Comparison of ENCODE assay signal across 9 mouse cellular contexts in the genomic region with DNA sequence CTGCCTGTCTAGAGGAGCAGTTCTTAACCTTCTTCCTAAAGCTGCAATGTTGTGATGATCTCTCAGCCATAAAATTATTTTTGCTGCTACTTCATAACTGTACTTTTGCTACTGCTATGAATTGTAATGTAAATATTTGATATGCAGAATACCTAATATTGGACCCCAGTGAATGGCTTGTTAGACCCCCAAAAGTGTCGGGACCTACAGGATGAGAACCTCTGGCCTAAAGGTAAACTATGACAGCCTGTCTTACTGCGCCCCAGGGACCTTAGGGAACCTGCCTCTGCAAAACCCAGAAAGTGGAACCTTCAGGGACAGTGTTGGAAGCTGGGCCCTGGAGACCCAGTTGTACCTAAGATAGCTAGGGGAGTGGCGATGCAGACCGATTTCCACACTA. TPM values are rescaled to one million over a fixed set of nuclear protein-coding genes. Genes with fewer than 3 reads are reported as not detected.
A peak's percentile ranks its signal among the peaks of the same experiment; 100 is the strongest.
DNase-seq lines count a peak whose midpoint lies in the region; ATAC-seq and TF ChIP-seq lines count a peak whose summit lies in the region.
"Had no signal": no experiment of that assay in that cellular context is flagged by ENCODE, and none has a peak within 500 bp of the region (broad histone marks: within the 10 kb centered on the region; RNA-seq: fewer than 3 reads in every experiment).

No protein-coding gene starts in this region.

- intact Hi-C loops in left cerebral cortex, postnatal 36 days (cut with DNase I), result no loop called here

- H3K36me3 ChIP-seq in heart, embryonic 11.5 days (ENCODE audit: control insufficient read depth, insufficient read depth, low read length), result no peaks in the 10 kb centered on the region
- no peaks in the 10 kb centered on the region for H3K36me3 ChIP-seq in E14TG2a.4 (ENCODE audit: insufficient read depth, low read length)
- no peaks in the 10 kb centered on the region for H3K36me3 ChIP-seq in hindbrain, embryonic 10.5 days
- H3K36me3 ChIP-seq in liver, postnatal 0 days (replicated peaks; ENCODE audit: insufficient read depth, low read length), result no peaks in the 10 kb centered on the region

- peaks cover 15% of the 10 kb centered on the region for H3K27me3 ChIP-seq in heart, embryonic 11.5 days (ENCODE audit: control insufficient read depth, insufficient read depth, low read length)
- H3K27me3 ChIP-seq in E14TG2a.4 (ENCODE audit: insufficient read depth, low read length), result peaks cover 71% of the 10 kb centered on the region
- H3K27me3 ChIP-seq in hindbrain, embryonic 10.5 days (ENCODE audit: insufficient read depth, poor library complexity, severe bottlenecking), result no peaks in the 10 kb centered on the region
- H3K27me3 ChIP-seq in liver, postnatal 0 days (ENCODE audit: insufficient read depth, low read length), result peaks cover 29% of the 10 kb centered on the region

- no peak for DNase-seq in heart, adult 9 months (ENCODE audit: low spot score in 2 of 2)
- DNase-seq in hindbrain, embryonic 10.5 days (ENCODE audit: low spot score), result no peak
- no peak for DNase-seq in liver, postnatal 0 days
- DNase-seq in adrenal gland, adult 8-10 months, result no peak
- DNase-seq in urinary bladder, postnatal 10 days (ENCODE audit: low spot score), result no peak
- no peak for DNase-seq in left cerebral cortex, postnatal 36 days (ENCODE audit: low spot score in 2 of 2)

- H3K27ac ChIP-seq in heart, embryonic 11.5 days (ENCODE audit: low read depth, low read length), result no peak overlapping the region
- H3K27ac ChIP-seq in hindbrain, embryonic 10.5 days, result peak overlapping the region; percentile 94
- H3K27ac ChIP-seq in liver, postnatal 0 days (ENCODE audit: low read depth), result no peak overlapping the region

- no peak for TF ChIP-seq CTCF in E14TG2a.4 (conservative IDR thresholded peaks at IDR 0.05; ENCODE audit: low read length)
- no peak for TF ChIP-seq CTCF in liver, postnatal 0 days (IDR thresholded peaks at IDR 0.05; ENCODE audit: low read depth)

- H3K4me2 ChIP-seq in heart, embryonic 11.5 days, result peak overlapping the region; percentile 78
- peak overlapping the region; percentile 62 for H3K4me2 ChIP-seq in liver, postnatal 0 days (ENCODE audit: low read depth, low read length)

- 16% methylated on average over 4 of the region's 4 CpGs for WGBS in heart, embryonic 11.5 days (ENCODE audit: insufficient replicate concordance)
- 4% methylated on average over 4 of the region's 4 CpGs for WGBS in hindbrain, embryonic 10.5 days
- WGBS in liver, postnatal 0 days (ENCODE audit: insufficient replicate concordance), result 26% methylated on average over 4 of the region's 4 CpGs

- TF ChIP-seq EP300 in liver, postnatal 0 days (IDR thresholded peaks at IDR 0.05; ENCODE audit: low read depth), result no peak

- peaks cover 28% of the 10 kb centered on the region for H3K4me1 ChIP-seq in heart, embryonic 11.5 days (ENCODE audit: control insufficient read depth, insufficient read depth, low read length)
- H3K4me1 ChIP-seq in E14TG2a.4 (replicated peaks; ENCODE audit: low read depth, low read length), result peaks cover 50% of the 10 kb centered on the region
- peaks cover 91% of the 10 kb centered on the region for H3K4me1 ChIP-seq in hindbrain, embryonic 10.5 days (replicated peaks)
- no peaks in the 10 kb centered on the region; the same call in 1 of the 2 replicates for H3K4me1 ChIP-seq in liver, postnatal 0 days (ENCODE audit: insufficient read depth)

- H3K4me3 ChIP-seq in heart, embryonic 11.5 days (ENCODE audit: low read depth, low read length), result peak overlapping the region; percentile 45
- peak overlapping the region; percentile 72 for H3K4me3 ChIP-seq in E14TG2a.4 (replicated peaks; ENCODE audit: low read length)
- H3K4me3 ChIP-seq in hindbrain, embryonic 10.5 days, result peak overlapping the region; percentile 41
- H3K4me3 ChIP-seq in liver, postnatal 0 days (ENCODE audit: low read depth, low read length), result peak overlapping the region; percentile 31; the same call in 1 of the 2 replicates

- ATAC-seq in heart, embryonic 11.5 days (replicated peaks; ENCODE audit: insufficient number of reproducible peaks, low FRiP score, low TSS enrichment), result no peak
- ATAC-seq in liver, postnatal 0 days, result no peak

- no peak overlapping the region for H3K9ac ChIP-seq in heart, embryonic 11.5 days (ENCODE audit: low read depth, low read length)
- no peak overlapping the region for H3K9ac ChIP-seq in liver, postnatal 0 days (replicated peaks)

- H3K9me3 ChIP-seq in heart, embryonic 11.5 days (replicated peaks; ENCODE audit: control insufficient read depth, low read length), result no peaks in the 10 kb centered on the region
- H3K9me3 ChIP-seq in E14TG2a.4 (ENCODE audit: low read length), result no peaks in the 10 kb centered on the region
- H3K9me3 ChIP-seq in hindbrain, embryonic 10.5 days, result no peaks in the 10 kb centered on the region
- H3K9me3 ChIP-seq in liver, postnatal 0 days (ENCODE audit: low read length), result no peaks in the 10 kb centered on the region

RNA-seq across cellular contexts. Expression of gene Copz2, which starts 25.6 kb away (rescaled TPM):
- polyA plus RNA-seq in heart, embryonic 11.5 days (2014; fragmentation: Nextera tagmentation; extraction: Ambion mirVana), result 102 and 105 TPM in 2 replicates
- polyA plus RNA-seq in hindbrain, embryonic 10.5 days (2016; fragmentation: Nextera tagmentation; extraction: Ambion mirVana), result 42.9 and 44.2 TPM in 2 replicates
- polyA plus RNA-seq in liver, postnatal 0 days (2015; fragmentation: Nextera tagmentation; extraction: Ambion mirVana), result 51.0 and 55.5 TPM in 2 replicates
- 10 to 100 TPM; 60.6 to 73.0 (median 64.0) TPM for total RNA-seq in adrenal gland, adult 8-10 months (2022)
- total RNA-seq in left cerebral cortex, postnatal 36 days (2021), result 1 to 10 TPM; 4.5 to 5.0 TPM

RNA-seq across cellular contexts. Expression of gene Cdk5rap3, which starts 41.0 kb away (rescaled TPM):
- 52.5 and 60.2 TPM in 2 replicates for polyA plus RNA-seq in heart, embryonic 11.5 days (2014; fragmentation: Nextera tagmentation; extraction: Ambion mirVana)
- polyA plus RNA-seq in hindbrain, embryonic 10.5 days (2016; fragmentation: Nextera tagmentation; extraction: Ambion mirVana), result 112 and 124 TPM in 2 replicates
- polyA plus RNA-seq in liver, postnatal 0 days (2015; fragmentation: Nextera tagmentation; extraction: Ambion mirVana), result 38.3 and 38.4 TPM in 2 replicates
- total RNA-seq in adrenal gland, adult 8-10 months (2022), result 10 to 100 TPM; 55.2 to 82.1 (median 71.5) TPM
- total RNA-seq in left cerebral cortex, postnatal 36 days (2021), result 10 to 100 TPM; 30.3 to 31.5 TPM

RNA-seq across cellular contexts. Expression of gene Nfe2l1, which starts 45.5 kb away (rescaled TPM):
- 36.5 and 44.0 TPM in 2 replicates for polyA plus RNA-seq in heart, embryonic 11.5 days (2014; fragmentation: Nextera tagmentation; extraction: Ambion mirVana)
- 65.7 and 71.8 TPM in 2 replicates for polyA plus RNA-seq in hindbrain, embryonic 10.5 days (2016; fragmentation: Nextera tagmentation; extraction: Ambion mirVana)
- 17.6 and 22.1 TPM in 2 replicates for polyA plus RNA-seq in liver, postnatal 0 days (2015; fragmentation: Nextera tagmentation; extraction: Ambion mirVana)
- total RNA-seq in adrenal gland, adult 8-10 months (2022), result 100 to 1,000 TPM; 460 to 743 (median 603) TPM
- total RNA-seq in left cerebral cortex, postnatal 36 days (2021), result 100 to 1,000 TPM; 262 to 282 TPM

RNA-seq across cellular contexts. Expression of gene Prr15l, which starts 52.6 kb away (rescaled TPM):
- 0.23 and 0.50 TPM in 2 replicates for polyA plus RNA-seq in heart, embryonic 11.5 days (2014; fragmentation: Nextera tagmentation; extraction: Ambion mirVana)
- polyA plus RNA-seq in hindbrain, embryonic 10.5 days (2016; fragmentation: Nextera tagmentation; extraction: Ambion mirVana), result 0.37 and 0.75 TPM in 2 replicates
- polyA plus RNA-seq in liver, postnatal 0 days (2015; fragmentation: Nextera tagmentation; extraction: Ambion mirVana), result 10.1 and 13.9 TPM in 2 replicates
- under 1 TPM in 3 of 4 experiments, not detected in 1; 0.28 to 0.70 (median 0.32) TPM for total RNA-seq in adrenal gland, adult 8-10 months (2022)
- total RNA-seq in left cerebral cortex, postnatal 36 days (2021), result not detected
- total RNA-seq: layer of hippocampus, postnatal 14 days had no signal
